Mouse (Mus musculus): Measurements from ENCODE around the gene Chst5. TPM values are rescaled to one million over a fixed set of nuclear protein-coding genes. Genes with fewer than 3 reads are reported as not detected.
"Not testable (repeated sequence)": the region's sequence is repeated elsewhere in the genome, so short reads cannot be mapped to it uniquely, and the experiment has no call there.

The Chst5 gene
- polyA plus RNA-seq (2015; fragmentation: Nextera tagmentation; extraction: Ambion mirVana), result 0.09 and 0.27 TPM in 2 replicates

DNA sequence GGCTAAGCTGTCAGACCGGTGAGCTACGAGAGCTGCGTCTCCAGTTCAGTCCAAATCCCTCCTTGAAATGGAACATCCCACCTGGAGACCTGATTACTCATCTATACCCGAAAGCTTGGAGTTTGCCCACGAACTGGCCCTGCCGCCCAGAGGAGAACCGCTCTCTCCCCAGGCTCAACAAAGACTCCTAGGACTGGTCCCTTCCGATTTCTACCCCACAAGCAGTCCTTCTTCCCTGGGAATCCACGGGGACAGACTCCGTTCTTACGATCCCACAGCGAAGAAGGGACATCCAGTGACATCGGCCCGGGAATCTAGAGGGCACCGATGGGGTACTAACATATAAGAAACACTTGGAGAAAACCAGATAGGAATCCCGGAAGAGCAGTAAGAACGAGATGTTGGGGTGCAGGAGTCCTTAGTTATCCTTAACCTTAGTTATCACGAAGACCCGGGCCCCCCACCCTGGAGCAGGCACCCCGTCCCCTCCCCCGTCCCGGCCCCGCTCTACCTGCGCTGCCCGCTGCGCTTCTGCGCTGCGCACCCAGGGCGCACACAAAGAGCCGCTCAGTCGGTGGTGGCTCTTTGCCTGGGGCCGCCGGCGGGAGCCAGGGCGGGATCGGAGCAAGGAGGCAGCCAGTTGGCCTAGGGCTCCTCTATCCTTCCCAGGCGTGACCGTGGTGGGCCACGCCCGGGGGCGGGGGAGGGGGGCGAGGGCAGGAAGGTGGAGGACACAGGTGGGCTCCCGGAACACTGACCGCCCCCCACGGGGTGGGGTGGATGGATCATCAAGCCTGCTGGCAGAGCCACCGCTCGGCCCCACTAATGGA, at the start of gene Chst5:
Gene Chst5, minus strand, starts transcription at position 827 of the 830 bp plus-strand sequence.
- DNase-seq (ENCODE audit: low spot score), result no peak

DNA sequence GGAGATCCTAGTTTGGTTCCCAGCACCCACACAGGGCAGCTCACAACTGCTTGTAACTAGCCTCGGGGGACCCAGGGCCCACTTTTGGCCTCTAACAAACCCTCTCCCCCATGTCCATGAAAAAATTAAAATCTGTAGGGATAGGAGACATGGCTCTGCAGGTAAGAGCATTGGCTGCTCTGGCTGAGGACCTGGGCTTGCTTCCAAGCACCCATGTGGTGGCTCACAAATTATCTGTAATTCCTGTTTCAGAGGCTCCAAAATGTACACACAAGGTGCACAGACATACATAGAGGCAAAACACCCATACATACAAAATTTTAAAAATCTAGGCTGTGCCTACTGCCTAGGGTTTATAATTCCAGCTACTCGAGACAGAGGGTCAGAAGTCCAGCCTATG, 47.0 kb upstream of the Chst5 start:
- DNase-seq (ENCODE audit: low spot score), result no peak

DNA sequence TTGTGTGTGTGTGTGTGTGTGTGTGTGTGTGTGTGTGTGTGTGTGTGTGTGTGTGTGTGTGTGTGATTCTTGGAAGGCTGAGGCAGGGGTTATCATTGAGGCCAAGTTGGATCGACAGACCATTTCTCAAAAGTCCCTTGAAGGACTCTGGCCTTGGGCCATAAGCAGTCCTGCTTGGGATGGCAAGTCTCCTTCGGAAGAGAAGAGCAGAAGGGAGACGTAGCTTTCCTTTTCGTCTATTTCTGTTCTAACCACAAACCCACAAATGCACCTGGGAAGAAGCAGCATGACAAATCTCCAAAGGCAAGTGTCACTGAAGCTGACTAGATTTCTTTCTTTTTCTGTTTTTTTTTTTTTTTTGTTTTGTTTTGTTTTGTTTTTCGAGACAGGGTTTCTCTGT, 45.6 kb upstream of the Chst5 start:
- DNase-seq (ENCODE audit: low spot score), result peak; percentile 49

DNA sequence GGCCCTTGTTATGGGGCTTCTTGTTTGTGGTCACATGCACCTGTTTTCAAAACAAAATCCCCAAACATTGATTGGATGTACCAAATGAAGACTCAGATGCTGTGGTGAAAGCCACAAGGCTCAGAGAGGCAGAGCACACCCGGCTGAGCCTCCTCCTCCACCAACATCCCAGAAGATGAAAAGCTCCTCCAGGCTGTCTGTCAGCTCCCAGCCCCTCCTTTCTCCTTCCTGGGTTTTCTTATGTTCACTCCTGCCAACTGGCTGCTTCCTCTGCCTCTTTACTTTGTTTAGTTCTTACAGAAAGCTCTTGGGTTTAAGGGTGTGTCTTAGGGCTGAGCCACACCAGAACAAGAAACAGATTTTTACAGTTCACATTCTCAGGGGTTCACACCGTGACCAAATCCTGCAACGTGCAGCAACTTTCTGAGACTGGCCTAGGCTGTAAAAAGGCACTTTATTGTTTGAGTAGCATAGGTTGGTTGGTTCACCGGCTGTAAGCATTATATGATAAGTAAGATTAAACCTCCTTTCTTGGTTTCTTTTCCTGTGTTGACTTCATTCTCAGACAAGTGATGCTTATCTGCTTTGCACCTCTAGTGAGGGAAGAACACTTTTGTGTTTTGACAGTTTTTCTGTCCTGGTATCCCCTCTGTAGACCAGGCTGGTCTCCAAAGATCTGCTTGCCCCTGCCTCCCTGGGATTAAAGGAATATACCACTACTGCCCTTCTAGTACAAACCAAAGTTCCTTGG, 44.8 kb upstream of the Chst5 start:
- DNase-seq (ENCODE audit: low spot score), result peak; percentile 26

DNA sequence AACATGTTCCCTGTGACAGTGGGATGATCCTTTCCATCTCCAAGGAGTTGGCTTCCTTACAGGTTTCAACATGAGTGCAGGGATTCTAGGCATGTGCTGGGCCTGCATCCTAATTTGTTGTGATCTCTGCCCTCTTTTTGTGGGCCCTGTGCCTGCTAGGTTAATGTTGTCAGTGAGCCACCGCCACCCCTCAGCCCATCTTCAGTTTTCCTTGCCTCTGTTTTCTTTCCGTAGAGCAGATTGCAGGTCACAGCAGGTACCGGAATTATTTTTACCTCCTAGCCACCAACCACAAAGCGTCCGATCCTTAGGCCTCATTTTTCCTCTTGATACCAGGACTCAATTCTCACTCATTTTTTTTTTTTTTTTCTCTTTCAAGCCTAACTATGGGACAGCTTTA, 41.7 kb upstream of the Chst5 start:
- no peak for DNase-seq (ENCODE audit: low spot score)

DNA sequence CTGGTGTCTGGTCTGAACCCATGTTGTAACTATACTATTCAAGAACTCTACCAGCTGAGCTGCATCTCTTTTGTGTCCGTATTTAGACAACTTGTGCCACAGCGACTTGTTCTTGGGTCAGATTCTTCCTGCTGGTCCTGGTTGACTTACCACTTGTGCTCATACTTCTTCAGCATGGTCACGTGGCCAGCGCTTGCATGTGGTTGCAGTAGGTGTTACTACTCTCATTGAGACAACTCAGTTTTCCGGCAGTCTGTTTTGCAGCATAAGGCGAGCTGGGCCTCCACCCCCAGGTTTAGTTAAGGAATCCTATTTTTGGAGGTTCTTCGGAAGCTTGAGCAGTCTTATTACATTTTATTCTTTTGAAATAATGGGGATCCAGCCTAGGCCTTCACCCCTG, 41.1 kb upstream of the Chst5 start:
- no peak for DNase-seq (ENCODE audit: low spot score)

DNA sequence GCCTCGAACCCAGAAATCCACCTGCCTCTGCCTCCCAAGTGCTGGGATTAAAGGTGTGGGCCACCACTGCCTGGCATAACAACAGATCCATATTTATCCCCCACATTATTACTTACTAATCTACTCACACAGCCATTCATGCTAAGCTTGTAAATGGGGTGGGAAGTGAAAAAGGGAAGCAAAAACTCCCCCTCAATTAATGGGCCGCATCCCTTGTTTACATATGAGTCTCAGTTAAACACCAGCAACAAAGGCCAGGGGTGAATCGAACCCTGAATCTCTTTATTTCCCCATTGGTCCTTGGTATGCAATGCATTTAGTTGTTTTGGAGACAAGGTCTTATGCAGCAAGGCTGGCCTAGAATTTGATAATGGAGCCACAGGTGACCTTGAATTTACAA, 40.6 kb upstream of the Chst5 start:
- DNase-seq (ENCODE audit: low spot score), result no peak

DNA sequence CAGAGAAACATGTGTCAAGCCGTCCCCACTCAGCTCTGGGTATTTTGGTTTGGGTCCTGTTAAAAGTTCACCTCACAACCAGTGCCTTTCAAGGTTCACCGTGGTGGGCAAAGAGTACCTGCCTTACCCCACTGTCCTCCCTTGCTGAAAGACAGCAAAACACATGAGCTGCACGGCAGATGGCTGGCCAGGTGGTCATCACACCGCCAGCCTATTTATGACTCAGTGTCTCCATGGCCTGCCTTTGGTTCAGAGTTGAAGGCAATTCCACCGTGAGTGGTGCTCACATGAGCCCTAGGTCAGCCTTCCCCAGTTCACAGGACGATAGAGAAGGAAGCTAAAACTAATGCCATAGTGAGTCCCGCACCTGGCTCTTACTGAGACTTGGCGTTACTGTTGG, 37.7 kb upstream of the Chst5 start:
- no peak for DNase-seq (ENCODE audit: low spot score)

DNA sequence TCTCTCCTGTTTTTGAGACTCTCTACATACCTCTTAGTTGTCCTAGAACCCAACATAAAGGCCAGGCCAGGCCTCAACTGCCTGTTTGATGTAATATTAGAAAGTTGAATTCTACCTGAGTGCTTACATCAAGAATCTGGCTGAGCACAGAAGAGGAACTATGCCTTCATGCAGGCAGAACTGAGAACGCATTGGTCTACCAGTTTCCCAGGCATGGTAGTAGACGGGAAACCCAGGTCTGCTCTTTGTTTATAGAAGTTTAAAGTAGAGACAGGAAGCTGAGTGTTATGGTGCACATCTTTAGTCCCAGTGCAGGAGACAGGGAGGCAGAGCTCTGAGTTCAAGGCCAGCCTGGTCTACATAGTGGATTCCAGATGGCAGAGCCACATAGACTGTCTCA, 36.9 kb upstream of the Chst5 start:
- no peak for DNase-seq (ENCODE audit: low spot score)

DNA sequence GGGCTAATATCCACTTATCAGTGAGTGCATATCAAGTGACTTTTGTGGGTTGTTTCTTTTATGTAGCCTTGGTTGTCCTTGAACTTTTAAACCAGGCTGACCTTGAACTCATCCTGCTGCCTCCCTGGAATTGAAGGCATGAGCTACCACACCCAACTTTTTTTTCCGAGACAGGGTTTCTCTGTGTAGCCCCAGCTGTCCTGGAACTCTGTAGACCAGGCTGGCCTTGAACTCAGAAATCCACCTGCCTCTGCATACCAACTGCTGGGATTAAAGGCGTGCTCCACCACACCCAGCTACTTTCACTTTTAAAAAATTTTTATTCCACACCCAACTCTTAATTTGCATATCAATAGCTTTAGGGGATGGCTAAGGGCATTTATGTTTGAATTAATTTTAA, 33.3 kb upstream of the Chst5 start:
- no peak for DNase-seq (ENCODE audit: low spot score)

DNA sequence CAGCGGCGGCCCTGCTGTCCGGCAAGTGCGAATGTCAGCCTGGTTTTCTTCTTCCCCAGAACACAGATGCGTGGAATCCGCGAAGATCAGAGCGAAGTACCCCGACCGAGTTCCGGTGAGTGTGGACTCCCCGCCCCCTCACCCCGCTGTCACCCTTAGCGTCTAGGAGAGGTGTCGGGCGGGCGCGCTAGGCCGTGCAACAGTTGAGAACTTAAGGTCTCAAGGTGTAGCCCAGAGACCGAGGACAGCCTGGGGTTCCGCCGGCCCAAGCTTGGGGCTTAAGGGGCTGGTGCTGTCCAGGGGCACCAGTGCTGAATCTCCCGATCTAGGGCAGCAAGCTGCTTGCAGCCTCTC, 30.8 kb upstream of the Chst5 start:
- DNase-seq (ENCODE audit: low spot score), result peak; percentile 55

DNA sequence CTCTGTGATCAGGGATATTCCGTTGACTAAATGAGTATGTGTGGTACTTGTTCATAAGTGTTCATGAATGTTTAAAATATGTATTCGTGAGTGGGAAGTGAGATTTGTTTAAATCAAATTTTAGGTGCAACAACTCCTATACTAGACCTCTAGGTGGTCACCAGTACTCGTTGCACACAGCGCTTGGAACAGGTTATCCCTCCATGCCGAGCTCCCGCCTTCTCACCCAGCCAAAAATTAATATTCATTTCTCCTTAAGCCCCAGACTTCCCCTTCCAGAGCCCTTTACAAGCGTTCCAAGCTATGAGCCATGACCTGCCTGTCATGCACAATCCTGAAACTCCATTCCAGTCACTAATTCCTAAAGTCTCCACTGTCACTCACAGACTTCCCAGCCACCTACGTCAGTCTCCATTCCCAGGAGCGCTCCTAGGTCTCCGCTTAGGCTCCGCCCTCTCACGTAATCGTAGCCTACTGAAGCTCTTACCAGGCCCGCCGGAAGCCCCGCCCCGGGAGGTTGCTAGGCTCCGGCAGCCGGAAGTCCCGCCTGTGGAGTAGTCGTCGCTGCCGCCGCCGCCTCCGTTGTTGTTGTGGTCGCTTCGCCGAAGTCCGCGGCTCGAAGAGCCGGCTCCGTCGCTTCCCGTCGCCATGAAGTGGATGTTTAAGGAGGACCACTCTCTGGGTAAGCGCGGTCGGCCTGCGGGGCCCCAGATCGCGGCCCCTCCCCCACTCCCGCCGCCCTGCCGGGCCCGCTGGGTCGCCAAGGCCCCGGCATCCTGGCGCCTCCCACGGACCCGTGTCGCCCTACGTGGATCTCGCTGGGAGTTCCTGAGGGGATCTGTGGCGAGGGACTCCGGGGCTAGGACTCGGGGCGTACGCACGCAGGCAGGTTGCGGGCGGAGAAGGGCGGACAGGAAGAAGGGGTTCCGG, 30.2 kb upstream of the Chst5 start, which contains the start of gene Gabarapl2:
Gene Gabarapl2, plus strand, starts transcription at position 533 of the 930 bp plus-strand sequence.
- DNase-seq (ENCODE audit: low spot score), result peak; percentile 94

DNA sequence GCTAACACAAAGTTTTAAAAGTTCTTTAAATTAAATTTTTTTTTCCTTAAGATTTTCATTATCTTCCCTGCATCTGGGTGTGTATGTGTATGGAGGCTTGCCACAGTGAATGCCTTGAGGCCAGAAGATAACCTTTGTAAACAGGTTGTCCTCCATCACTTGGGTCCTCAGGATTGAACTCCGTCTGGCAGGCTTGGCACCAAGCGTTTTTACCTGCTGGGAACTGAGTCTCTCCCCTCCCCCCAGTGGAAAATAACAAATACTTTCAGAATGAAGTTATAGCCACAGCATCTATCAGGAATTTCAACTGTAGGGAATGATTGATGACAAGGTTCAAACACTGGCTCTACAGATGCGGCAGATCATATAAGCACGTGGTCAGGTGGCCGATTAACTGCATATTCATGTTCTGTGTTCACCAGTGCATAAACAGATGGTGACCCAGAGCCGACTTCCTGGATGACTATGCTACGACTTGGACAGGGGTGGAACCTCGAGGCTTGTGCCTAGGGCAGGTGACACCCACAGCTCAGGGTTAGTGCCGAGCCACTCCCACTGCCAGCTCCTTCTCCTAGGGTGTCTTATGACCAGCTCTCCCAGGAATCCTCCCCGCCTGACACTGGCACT, 29.4 kb upstream of the Chst5 start:
- DNase-seq (ENCODE audit: low spot score), result peak; percentile 23

DNA sequence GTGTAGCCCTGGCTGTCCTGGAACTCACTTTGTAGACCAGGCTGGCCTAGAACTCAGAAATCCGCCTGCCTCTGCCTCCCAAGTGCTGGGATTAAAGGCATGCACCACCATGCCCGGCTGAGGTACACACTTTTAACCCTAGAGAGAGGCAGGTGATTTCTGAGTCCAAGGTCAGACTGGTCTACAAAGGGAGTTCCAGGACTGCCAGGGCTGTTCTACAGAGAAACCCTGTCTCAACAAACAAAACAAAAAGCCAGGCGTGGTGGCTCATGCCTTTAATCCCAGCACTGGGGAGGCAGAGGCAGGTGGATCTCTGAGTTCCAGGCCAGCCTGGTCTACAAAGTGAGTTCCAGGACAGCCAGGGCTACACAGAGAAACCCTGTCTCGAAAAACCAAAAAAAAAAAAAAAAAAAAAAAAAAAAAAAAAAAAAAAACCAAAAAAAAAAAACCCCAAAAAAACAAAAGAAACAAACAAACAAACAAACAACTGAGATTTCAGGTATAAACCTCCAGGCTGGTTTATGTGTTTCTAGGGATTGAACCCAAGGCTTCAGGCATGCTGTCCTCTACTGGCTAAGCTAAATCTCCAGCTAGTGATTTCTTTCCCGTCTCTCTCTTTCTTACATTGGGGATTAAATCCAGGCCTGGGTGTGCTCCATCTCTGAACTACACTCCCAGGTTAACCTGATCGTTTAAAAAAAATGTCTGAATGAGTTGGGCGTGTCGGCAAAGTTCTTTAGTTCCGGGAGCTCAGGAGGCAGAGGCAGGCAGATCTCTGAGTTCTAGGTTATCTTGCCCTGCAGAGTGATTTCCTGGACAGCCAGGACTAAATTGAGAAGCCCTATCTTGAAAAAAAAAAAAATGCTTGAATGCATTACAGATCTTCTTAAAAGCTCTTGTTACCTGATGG, 28.1 kb upstream of the Chst5 start:
- not testable (repeated sequence) for DNase-seq (ENCODE audit: low spot score)

DNA sequence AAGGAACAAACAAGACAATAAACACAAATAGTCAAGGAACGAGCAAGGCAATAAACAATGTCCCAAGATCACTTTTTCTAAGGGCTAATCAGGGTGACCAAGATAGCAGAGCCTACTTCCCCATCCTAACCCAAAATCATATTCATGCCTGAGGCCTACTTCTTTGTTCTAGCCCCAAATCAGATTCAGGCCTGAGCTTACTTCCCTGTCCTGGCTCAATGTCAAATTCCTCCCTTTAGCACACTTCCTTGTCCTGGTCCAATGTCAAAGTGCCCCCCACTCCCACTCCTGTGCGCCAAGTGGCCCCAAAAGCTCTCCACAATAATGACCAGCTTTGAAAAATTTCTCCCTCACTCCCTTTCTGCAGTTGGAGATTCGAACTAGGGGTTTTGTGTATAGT, 26.9 kb upstream of the Chst5 start:
- DNase-seq (ENCODE audit: low spot score), result no peak

DNA sequence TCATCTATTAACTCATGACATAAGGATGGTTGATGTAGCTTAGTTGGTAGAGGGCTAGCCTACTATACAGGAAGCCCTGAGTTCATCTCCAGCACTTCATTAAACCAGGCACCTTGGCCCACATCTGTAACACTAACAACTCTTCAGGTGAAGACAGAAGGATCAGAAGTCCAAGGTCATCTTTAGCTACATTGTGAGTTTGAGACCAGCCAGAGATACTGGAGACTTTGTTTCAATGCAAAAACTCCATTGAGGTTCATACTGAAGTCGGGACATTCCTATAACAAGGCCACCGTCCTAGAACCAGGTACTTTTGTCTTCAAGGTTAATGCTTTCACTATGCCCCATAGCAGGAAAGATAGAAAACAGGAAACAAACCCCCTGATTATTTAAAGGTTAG, 24.0 kb upstream of the Chst5 start:
- no peak for DNase-seq (ENCODE audit: low spot score)

DNA sequence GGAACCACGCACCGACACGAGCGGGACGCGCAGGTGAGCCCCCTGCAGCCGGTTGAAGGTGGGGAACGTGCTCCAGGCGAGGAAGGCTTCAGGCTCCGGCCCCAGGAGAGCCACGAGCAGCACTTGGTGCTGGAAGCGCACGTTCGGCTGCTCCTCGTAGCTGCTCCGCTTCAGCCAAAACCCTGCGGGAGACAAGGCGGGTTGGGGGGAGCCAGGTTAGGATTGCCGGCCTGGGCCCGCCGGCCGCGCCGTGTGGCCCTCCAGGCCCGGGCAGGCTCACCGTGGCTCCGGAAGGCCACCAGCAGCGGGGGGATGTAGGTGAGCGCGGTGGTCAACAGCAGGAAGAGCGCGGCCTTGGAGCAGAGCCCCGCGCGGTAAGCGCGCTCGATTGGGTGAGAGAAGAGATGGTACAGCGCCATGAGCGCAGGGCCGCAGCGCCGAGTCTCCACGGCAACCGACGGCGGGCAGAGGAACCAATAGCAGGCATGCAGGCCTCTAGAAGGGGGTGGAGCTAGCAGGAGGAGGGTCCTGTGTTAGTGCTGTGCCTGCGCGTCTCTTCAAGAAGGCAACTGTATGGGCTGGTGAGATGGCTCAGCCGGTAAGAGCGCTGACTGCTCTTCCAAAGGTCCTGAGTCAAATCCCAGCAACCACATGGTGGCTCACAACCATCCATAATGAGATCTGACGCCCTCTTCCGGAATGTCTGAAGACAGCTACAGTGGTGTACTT, 23.3 kb upstream of the Chst5 start, which contains the start of gene Tmem231:
Gene Tmem231, minus strand, starts transcription at position 534 of the 729 bp plus-strand sequence.
- DNase-seq (ENCODE audit: low spot score), result peak; percentile 89

DNA sequence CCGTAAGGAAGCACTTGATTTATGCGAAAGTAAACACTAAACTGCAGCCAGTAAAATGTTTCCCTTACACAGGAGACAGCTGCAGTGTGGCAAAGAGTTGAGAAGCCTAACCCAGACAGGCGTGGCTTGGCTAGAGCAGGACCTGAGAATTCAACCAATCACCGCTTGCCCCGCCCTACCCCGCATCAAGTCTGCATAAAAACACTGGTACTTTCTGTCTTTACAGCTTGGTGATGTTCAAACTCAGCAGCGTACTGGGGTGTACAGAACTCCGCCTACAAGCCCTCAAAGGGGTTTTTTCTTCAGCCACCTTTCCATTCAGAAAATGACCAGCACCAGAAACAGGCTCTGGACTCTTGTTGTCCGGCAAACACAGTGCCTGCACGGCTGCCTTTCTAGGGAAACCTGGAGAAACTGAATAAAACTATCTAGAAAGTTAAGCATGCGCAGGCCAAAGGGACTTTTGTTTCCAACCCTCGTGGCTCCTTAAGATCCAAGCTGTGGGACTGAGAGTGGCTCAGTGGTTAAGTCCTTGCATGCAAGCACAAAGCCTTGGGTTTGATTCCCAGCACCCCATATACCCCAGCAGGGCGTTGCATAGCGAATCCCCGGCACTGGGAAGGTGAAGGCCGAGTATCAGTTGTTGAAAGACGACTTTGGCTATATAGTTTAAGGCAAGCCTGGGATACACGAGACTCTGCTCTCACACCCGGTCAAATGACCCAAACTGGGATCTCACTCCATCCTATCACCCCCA, 22.5 kb upstream of the Chst5 start:
- peak; percentile 33 for DNase-seq (ENCODE audit: low spot score)
